Mouse (Mus musculus) frontal cortex, postnatal 25 days (tissue): ENCODE data around the gene Kalrn.
"Not testable (repeated sequence)": the region's sequence is repeated elsewhere in the genome, so short reads cannot be mapped to it uniquely, and the experiment has no call there.

Source experiments
- DNase-seq, 2 experiments: peaks; one replicate each; pipeline ENCODE4 v3.0.0; 2022; ENCODE audit warnings: low spot score in 2 of 2

Kalrn gene

DNA sequence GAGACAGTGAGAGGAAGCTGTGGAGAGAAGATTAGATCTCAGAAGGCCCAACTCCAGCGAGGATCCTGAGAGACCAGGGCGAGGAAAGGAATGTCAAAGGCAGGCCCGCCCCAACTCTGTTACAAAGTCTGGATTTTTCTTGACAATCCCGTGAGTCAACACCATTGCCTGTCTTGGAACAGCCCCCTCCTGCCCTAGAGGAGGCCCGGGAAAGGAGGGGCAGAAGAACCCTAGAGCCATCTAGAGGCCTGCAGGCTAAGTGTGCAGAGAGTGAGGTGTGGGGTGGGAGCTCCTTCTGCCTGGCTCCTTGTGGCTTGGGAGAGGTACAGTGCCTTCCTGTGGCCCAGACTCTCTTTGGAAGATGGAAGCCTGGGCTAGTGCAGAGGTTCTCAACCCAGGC, 460.8 kb downstream of the Kalrn start:
- no peak for DNase-seq

DNA sequence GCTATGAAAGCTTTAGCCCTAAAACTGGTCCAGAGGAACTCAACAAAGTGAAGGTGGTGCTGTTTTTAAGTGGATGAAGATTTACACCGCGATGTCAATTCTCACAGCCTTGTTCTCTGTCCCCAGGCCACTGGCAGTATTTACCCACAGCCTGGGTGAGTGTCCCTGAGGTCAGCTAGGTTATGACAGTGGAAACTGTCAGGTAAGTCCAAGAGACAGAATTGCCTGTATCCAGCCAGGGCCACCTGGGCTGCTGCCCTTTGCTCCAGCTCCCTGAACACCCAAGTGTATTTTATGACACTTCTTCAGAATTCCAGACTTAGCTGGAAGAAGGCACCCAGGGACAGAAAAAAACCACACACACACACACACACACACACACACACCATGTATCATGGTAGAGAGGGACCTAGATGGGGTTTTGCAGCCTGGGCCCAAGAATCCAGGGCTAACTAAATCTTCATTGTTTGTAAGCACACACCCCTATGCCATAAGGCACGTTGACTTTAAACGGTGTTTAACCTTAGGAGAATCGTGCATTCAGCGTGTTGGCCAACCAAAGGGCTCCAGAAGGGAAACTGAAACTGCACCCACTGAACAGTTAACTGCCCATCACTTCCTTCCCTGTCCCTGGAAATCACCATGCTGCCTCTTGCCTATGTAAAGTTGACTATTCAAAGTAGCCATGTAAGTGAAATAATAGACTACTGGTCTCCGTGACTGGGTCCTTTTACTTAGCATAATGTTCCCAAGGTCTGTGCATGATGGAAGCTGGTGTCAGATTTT, 462.3 kb downstream of the Kalrn start:
- no peak for DNase-seq

DNA sequence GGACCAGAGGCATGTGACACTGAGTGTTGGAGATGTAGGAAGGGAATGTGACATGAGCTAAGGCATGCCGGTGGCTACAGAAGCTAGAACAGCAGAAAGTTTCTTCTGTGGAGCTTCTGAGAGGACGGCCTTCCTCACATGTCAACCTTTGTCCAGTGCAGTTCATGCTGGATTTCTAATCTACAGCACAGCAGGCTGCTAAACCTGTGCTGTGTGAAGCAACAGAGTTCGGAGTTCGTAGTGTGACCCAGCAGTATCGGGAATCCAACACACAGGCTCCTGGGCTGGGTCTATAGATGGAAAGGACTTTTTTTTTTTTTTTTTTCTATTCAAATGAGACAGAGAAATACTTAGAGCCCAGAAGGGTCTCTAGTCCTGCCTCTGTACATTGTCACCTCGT, 468.9 kb downstream of the Kalrn start:
- DNase-seq = no peak

DNA sequence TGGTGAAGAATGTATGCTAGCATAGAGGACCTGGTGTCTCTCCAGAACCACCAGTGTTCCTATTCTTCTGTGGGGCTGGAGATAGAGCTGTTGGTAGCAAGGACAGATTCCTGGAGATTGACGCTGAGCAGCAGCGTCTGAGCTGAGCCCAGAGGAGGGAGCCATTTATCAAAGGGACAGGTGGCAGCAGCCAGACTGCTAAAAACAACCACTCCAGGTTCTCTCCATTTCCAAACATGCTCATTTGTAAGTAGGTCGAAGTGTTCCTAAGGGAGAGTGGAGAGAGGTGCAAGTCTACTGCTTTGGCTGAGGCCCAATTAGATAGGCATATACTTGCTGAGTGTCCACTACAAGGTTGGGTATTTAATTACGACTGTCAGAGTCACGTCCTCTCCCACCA, 470.6 kb downstream of the Kalrn start:
- DNase-seq = no peak

DNA sequence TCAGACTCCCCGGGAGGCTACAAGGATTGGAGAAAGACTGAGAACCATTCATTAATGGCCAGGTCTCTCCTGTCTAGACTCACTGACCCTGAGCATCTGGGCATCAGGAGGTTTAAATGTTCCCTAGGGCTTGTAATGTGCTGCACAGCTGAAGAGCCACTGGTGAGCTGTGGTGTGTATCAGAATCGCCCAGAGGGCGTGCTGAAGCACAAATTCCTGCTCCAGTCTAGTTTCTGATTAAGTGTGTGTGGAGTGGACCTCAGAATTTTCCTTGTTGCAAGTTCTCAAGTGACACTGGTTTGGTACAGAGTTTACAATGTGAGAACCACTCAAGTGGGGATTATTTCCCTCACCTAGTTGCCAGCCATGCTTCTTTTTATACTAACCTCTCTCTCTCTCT, 473.5 kb downstream of the Kalrn start:
- no peak for DNase-seq

DNA sequence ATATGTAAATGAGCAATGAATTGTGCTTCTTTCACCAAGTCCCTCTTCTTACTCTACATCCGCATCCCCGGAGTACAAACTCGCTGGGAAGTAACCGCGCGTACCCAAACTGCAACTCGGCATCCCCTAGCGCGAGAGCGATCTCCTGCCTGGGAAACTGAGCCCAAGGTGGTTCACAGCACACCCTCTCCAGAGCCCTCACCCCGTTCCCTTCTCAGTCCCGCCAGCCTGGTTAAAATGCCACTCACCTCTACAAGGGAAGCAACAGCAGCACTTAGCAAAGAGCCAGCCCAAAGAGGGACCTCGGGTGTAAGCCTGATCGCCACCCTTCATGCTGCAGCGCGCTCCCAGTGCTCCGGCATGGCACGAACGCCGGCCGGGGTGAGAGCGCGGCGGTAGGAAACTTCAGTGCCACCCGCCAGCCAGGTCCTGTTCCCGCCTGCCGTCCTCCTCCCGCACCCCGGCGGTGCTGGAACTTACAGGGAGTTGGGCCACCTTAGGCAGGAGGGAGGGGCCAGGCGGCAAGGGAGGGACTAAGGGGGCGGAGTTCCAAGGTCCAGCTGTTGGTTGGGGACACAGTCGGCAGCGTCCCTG, 477.7 kb downstream of the Kalrn start:
- no peak for DNase-seq

DNA sequence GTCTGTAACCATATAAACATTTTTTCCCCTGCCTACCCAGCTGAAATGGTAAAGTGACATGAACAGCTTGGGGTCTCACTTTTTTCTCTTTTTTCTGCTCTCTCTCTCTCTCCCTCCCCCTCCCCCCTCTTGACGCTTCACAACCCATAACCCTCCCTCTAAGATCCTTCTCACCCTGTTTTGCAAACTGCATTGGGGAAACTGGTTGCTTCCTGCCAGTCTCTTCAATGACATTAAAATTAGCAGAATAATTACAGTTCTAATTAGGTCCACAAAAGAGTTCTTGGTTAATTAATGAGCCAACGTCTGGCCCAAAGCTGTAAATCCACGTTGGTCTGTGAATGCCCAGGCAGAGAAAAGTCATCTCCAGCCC, 478.3 kb downstream of the Kalrn start:
- DNase-seq = no peak

DNA sequence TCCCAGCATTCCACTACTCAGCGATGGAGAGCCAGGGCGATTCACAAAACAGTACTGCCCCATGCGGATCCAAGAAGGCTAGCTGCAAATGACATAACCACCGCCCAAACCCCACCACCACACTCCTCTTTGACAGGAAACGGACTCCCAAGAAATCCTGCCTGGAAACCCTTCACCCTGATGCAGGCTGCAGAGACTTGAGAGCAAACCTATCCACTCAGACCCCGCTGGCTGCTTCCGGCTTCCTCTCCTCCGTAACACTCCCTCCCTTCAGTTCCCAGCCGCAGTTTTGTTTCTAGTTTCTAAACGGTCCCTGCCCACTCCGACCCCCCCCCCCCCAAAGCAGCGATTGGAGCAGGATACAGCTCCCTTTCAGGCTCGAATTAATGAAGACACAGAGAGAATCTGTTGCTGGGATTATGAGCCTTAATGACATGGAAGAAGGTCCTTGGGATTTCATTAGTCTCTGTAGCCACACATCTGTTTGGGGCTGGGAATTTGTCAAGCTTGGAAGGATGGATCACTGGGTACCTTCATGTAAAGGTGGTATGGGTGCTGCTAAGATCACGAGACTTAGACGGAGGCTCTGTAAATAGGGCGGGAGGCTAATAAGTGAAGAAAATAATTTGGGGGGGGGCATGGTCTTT, 478.8 kb downstream of the Kalrn start:
- no peak for DNase-seq

DNA sequence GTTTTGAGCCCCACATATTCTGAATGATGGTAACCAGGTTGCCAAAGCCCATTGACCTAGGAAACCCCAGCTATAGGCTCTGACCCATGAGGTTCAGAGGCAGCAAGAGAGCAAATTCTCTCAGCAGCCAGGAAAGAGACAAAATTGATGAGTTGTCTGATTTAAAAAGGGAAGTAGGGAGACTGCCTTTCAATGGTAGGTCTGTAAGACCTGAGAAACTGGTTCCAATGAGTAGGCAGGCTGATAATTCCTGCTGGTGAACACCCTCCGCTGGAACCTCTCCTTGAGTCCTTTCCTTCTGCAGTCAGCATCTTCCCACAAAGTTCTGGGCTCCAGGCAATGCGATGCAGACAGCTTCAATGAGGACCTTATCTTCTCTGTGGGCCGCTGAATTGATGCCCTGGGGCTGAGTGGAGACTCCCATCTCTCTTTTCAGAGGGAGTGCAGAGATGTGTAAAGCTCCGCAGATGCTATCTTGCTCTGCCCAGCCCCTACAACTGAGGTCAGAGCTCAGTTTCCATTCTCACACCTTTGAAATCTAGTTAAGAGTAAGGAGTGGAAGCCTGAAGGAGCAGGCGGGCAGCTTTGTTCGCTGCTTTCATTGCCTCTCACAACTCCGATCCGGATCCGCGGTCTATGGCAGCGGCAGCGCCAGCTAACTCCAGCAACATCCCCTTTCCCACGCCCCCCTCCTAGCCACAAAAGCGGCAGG, 479.4 kb downstream of the Kalrn start:
- DNase-seq = no peak

DNA sequence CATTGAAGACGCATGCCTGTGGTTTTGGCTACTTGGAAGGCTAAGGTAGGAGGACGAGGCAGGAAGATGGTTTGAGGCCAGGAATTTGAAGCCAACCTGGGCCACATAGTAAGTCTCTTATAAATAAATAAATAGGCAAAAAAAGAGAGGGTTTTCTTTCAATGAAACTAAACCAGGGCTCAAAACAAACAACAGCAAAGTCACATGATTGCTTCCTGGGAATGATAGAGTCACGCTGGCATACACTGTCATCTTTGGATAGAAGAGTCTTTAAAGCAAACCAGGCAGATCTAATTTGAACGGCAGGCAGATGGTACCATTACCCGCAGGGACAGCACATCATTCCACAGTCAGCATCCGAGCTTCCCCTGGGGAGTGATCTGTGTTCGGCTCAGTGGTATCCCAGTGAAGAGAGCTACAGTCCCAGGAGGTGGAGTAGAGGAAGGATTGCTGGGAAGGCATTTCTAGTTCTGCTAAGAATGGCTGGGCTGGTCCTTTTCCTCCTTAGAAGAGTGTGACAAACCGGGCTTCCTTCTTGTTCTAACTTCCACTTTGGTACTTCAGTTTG, 483.7 kb downstream of the Kalrn start:
- no peak for DNase-seq

DNA sequence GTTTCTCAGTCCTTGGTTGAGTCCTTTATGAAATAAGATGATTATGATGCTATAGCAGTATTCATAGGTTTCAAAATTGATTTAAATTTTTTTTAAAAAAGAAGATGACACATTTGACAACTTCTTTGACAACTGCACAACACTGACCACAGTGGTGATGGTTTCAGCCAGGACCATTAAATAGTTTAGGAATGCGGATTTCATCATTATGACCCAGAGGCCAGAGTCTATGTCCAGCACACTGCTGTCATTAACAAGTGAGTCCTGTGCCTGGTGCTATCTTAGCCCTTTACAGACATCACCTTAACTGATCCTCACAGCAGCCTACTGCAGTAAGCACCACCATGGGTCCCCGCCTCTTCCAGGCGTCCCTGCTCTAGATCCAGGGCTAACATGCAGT, 484.3 kb downstream of the Kalrn start:
- DNase-seq = no peak

DNA sequence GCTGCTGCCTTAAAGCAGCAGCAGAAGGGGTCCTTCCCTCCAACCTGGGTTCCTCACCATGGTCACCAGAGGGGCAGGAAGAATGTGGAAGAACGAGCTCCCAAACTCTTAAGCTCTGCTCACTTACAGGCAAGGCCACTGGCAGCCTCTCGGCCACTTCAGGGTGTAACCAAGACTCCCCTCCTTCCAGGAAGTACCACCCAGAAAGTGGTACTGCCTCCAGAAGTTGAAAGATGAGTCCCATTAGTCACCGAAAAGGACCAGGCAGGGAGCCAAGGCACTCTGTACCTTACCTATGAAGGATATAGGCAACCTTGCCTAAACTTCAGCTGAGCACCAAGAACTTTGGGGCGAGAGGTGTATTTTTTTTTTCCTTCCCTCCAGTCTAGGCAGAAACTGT, 485.0 kb downstream of the Kalrn start:
- DNase-seq = no peak

DNA sequence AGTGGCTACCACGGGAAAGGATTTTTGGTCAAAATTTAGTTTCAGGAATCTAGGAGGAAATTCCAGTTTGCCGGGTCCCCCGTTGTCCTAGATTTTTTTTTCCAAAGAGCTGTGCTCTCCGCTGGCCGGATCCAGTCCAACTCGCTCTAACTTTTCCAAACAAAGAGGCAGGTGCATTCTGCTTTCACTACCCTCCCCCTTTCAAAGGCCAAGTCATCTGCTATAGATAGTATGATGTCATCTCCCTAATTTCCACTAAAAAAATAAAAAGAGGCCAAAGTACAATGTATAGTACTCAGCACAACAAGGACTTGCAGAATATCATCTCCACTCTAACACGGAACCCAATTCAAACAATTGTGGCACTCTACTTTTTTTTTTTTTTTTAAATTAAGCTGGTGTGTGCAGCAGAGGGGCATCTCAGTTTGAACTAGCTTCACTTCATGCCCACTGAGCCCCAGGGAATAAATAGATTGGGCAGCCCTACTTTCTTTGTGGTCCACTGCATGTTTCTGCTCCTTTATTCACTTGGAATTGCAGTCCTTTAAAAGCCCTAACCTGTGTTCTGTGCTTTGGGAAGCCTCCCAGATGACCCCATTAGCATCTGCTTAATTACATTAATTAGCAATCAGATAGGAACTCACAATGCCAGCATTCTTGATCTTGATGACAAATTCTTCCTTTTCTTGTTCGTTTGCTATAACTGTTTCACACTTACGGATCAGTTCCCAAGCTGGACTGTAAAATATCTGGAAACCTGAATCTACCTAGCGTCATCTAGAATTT, 489.0 kb downstream of the Kalrn start:
- no peak for DNase-seq

DNA sequence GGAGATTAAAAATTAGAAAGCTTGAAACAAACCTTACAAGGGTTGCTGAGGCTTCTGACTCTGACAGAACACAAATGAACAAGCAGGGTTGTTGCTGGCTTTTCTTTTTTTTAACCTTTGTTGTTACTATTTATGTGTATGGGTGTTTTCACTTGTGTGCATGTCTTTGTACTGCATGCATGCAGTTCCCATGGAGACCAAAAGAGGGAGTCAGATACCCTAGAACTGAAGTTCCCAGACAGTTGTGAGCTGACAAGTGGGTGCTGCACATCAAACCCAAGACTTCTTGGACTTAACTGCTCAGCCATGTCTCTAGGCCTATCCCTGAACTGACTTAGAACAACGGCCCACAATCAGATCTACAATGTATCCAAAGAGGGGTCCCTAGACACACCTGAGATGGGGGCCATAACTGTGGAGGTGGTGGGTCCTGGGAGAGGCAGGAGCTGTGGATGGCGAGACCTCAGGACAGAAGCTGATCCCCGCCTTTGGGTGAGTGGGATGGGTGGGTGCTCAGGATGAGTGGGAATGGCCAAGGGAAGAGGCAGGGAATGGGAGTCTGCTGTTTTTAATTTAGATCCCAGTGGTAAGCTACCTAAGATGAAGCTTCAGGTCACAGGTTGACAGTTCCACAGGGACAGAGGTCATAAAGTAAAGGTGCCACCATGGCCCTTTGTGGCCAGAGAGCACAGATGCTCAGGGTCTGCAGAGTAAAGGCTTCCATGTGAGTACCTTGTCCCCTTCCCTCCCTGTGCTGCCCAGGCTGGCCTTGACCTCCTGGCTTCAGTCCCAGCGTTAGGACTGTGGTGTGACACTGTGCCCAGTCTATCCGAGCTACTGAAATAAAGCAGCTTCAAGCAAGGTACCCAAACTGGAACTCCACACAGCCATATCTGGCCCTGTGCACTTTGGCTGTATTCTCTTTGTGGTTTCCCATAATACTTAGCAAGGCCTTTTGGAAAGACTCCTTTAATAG, 490.6 kb downstream of the Kalrn start:
- no peak for DNase-seq

DNA sequence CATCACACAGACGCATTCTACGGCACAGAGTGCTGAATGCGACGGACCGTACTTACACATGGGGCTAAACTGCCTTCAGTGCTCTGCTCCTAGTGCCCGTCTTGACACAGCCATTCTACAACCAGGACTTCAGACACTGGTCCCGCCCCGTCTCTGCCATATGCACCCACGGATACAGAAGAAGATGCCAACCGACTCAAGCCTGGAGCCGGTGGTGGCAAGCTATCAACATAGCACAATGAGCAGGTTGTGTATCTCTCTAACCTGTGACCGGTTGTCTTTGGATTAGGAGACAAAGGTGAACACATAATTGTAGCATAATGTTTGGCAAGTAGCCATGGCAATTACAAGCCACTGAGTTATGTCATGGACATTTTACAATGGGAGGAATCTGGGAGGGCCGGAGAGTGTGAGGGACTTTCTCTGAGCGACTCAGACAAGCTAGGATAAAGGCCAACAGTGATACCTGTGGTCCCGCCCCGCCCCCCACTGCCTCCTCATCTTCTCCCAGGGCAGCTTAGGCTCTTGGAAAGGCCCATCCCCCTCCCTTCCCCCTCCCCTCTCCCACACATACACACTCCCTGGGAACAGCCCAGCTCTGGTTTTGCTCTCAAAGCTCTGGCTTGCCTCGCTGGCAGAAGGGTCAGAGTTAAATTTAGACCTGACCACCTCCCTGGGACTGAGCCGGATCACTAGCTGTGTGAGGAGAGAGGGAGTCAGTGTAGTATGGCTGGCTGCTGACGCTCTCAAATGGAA, 491.5 kb downstream of the Kalrn start:
- DNase-seq = no peak

DNA sequence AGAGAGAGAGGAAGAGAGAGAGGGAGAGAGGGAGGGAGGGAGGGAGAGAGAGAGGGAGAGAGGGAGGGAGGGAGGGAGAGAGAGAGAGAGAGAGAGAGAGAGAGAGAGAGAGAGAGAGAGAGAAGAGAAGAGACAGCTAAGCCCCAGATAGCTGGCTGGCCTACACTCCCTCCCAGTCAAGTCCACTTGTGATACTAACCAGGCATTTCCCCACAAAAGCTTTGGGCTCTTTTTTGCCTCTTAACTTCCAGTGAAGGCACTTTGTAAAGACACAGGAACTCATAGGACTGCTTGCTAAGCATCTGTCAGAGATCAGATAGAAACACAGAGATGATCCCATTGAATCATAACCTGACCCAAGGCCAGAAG, 492.0 kb downstream of the Kalrn start:
- DNase-seq = not testable (repeated sequence)

DNA sequence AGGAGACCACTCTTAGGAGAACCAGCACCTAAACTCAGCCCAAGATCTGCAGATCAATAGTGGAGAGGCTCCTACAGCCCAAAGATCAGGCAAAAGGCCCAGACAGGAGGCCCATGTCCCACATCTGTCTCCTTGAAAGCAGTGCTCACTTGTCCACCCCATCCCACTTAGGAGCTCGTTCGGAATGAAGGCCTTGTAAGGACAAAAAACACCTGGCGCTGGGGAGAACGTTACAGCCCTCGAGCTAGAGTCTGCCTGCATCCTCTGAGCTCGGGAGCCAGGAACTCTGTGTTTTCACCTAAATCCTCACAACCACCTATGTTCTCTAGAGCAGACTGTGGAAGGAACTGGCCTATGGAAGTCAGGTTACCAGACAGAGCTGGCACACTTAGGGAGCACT, 492.5 kb downstream of the Kalrn start:
- DNase-seq = no peak

DNA sequence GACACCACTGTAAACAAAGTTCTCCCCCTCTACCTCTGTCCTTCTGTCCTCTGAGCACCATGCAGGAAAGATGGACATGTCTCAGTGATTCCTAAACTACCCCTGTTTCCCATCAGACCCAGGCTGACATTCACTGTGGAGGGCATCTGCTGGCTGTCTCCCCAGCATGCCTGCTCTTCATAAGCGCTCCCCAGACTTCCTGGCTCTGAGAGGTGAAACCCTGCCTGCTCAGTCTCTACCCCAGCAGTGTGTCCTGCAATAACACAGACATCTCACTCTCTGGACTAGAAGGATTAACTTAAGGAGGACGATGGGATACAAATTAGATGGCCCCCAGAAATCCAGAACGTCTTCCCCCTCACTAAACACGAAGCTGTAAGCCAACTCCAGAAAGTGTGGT, 493.8 kb downstream of the Kalrn start:
- no peak for DNase-seq

DNA sequence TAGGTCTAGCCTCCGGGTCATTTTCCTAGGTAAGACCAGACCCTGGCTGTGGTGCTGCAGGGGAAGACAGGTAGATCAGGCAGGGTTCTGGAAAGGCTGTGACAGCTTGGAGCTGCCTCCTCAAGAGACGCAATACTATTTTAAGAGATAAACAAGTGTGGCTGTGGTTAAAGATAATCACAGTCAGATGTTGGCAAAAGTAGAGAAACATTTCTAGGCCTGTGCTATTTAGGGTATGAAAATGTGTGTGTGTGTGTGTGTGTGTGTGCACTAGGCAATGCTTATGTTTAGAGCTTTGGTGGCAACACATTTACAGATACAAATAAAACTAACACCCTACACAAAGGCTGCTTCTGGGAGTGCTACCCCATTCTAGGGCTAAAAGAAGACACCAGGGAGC, 494.6 kb downstream of the Kalrn start:
- DNase-seq = no peak

DNA sequence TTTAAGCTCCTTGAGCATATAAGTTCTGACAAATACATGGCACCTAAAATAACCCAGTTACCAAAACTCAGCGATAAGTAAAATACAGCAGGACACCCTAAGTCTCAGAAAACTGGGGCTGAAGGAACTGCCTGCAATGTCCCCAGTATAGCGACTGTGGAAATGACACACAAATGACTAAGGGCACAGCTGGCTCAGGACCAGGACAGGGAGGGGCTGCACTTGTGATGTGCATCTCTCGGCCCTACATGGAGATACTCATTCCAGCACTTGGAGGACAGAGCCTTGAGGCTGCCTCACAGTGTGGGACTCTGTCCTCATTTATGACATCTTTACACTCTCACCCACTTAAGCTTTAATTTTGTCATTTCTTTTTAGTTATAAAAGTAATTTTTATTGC, 497.2 kb downstream of the Kalrn start:
- DNase-seq = no peak
